Mouse (Mus musculus): ENCODE results near the gene Tnfsf13.

DNA sequence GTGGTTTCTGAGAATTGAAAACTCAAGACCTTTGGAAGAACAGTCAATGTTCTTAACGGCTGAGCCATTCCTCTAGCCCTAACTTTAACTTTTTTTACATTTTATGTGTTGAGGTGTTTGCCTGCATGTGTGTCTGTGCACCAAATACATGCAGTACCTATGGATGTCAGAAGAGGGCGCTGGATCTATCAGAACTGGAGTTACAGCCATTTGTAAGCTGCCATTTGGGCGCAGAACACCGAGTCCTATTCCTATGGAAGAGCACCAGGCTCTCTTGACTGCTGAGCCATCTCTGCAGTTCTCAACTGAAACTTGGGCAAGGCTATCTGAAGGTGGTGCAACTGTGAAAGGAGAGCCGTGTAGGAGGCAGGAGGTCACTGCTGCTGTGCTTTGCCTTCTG, 13.0 kb upstream of the Tnfsf13 start:
- TF ChIP-seq CTCF (IDR thresholded peaks at IDR 0.05; ENCODE audit: borderline replicate concordance, insufficient read depth, low read length) = no peak
- no peak for TF ChIP-seq POLR2A (IDR thresholded peaks at IDR 0.05; ENCODE audit: low read depth, low read length)

Data from embryonic fibroblast, embryonic 13.5 days (primary cell).